Mouse (Mus musculus) forebrain, embryonic 10.5 days (tissue): ENCODE data around the gene 1110051M20Rik. TPM values are rescaled to one million over a fixed set of nuclear protein-coding genes. Genes with fewer than 3 reads are reported as not detected.

ENCODE experiments used
- DNase-seq: peaks from one replicate; pipeline ENCODE4 v3.0.0-alpha.2; 2017; ENCODE audit warnings: low spot score; ENCODE audit errors: extremely low spot score
- H3K27ac ChIP-seq: fragments of 300-500 bp; sonication (generic); 2 replicates; pipeline ENCODE4 v1.5.1; 2016; ENCODE audit warnings: mild to moderate bottlenecking
- H3K27me3 ChIP-seq: fragments of 300-500 bp; sonication (generic); 2 replicates; pipeline ENCODE4 v1.6.1; 2016; ENCODE audit warnings: mild to moderate bottlenecking; ENCODE audit not compliant: poor library complexity, severe bottlenecking
- H3K36me3 ChIP-seq: fragments of 300-500 bp; sonication (generic); replicated peaks from 2 replicates; pipeline ENCODE4 v1.6.1; 2016; ENCODE audit warnings: mild to moderate bottlenecking, moderate library complexity
- H3K4me1 ChIP-seq: fragments of 300-500 bp; sonication (generic); 2 replicates; pipeline ENCODE4 v1.6.1; 2016
- H3K4me3 ChIP-seq: fragments of 300-500 bp; sonication (generic); 2 replicates; pipeline ENCODE4 v1.5.1; 2016; ENCODE audit warnings: mild to moderate bottlenecking, moderate library complexity
- H3K9me3 ChIP-seq: fragments of 300-500 bp; sonication (generic); 2 replicates; pipeline ENCODE4 v1.6.1; 2016; ENCODE audit warnings: mild to moderate bottlenecking, moderate library complexity
- WGBS: fragments of 180-500 bp; shearing (Covaris S2); methylation state at CpG from one replicate; pipeline ENCODE4 v1.1.7; 2016; 5-methylcytosine and 5-hydroxymethylcytosine counted together
- polyA plus RNA-seq: library from polyadenylated mRNA; unstranded; fragments of >200 nt; fragmentation: Nextera tagmentation; extraction: Ambion mirVana; gene quantifications from 2 replicates; pipeline ENCODE4 v1.2.1, GENCODE M21; 2016

1110051M20Rik gene
- polyA plus RNA-seq, 1 experiment from 2014 or later = 100 TPM

DNA sequence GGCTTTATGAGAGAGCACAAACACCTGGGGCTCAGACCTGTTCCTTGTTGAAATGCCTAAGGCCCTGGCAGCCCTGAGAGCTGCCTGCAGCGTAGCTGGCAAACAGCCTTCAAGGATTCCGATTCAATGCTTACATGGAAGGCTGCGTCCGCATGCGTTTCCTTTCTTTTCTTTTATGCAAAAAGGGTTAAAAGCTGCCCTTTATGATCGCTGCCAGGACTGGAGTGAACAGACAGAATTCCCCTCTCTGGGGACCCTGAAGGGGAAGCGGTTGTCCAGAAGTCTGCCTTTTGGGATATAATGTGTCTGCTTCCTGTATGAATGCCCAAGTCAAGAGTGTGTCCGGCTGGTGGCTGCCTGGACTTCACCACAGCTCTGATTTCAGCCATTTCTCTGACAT lies 23.1 kb upstream of the 1110051M20Rik start:
- H3K27me3 ChIP-seq = no peaks in the 10 kb centered on the region
- H3K27ac ChIP-seq = peak overlapping the region; percentile 2
- WGBS = 82% methylated on average over 8 of the region's 8 CpGs
- no peak for DNase-seq
- no peak overlapping the region for H3K4me3 ChIP-seq
- peaks cover 84% of the 10 kb centered on the region for H3K36me3 ChIP-seq
- no peaks in the 10 kb centered on the region for H3K9me3 ChIP-seq
- H3K4me1 ChIP-seq = peaks cover 55% of the 10 kb centered on the region

DNA sequence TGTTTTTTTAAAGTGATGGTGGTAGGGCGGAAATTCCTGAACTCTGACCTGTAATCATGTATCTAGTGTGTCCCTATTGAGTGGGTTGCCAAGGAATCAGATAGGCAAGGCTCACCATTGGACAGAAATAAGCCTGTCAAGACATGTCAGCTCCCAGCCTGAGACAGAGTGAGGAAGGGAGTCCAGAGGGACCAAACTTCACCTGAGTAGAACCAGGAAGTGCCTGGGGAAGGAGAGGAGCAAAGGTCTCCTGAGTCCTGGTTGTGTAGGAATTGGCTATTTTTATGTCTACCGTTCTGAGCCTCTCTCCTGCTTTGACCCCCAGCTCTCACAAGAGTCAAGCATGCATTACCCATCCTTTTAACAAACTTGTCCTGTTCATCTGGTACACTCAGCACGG lies 21.4 kb upstream of the 1110051M20Rik start:
- no peaks in the 10 kb centered on the region for H3K27me3 ChIP-seq
- peaks cover 71% of the 10 kb centered on the region for H3K4me1 ChIP-seq
- no peak overlapping the region for H3K27ac ChIP-seq
- no peak for DNase-seq
- no peaks in the 10 kb centered on the region for H3K9me3 ChIP-seq
- no peak overlapping the region for H3K4me3 ChIP-seq
- peaks cover 67% of the 10 kb centered on the region for H3K36me3 ChIP-seq
- 90% methylated on average over 3 of the region's 3 CpGs for WGBS

DNA sequence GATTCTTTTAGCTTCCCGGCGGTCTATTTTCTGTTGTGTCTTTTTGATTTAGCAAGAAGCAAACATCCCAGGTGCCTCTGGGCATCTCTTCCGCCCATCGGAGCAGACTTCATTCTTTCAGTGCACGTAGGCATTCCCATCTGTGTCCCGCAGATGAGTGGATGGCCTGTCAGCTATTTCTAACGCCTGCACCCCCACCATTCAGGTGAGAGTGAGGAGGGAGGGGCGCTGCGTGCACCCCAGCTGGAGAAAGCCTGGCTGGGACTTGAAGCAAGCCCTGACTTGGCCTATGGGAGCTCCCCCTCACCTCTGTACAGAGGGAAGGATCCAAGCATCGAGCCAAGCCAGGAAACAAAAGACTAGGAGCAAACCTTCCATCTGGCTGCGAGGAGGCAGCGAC lies 18.2 kb upstream of the 1110051M20Rik start:
- H3K9me3 ChIP-seq = peaks cover 5% of the 10 kb centered on the region; the same call in 1 of the 2 replicates
- DNase-seq = no peak
- peaks cover 74% of the 10 kb centered on the region for H3K4me1 ChIP-seq
- no peaks in the 10 kb centered on the region for H3K27me3 ChIP-seq
- 13% methylated on average over 12 of the region's 12 CpGs for WGBS
- peak overlapping the region; percentile 40 for H3K4me3 ChIP-seq
- peaks cover 53% of the 10 kb centered on the region for H3K36me3 ChIP-seq
- peak overlapping the region; percentile 86 for H3K27ac ChIP-seq

DNA sequence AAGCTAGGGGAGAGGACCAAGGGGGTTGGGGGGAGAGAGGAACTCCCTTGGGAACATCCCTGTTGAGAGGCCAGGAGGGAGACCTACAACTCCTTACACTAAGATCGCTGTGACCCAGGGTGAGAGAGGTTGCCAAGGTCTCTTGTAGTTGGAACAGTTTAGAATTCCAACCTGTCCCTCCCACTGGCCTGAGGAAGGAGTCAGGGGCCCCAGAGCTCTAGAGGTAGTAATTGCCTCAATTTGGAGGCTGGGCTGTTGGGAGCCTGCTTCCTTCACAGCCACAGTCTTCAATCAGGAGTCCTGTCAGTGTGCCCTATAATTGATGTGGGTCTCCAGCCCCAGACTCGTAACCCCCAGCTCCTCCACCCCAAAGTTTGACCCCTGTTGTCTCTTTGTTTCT lies 17.7 kb upstream of the 1110051M20Rik start:
- Histone ChIP-seq H3K27ac (peak overlapping the region; percentile 86), H3K4me1 (peaks cover 72% of the 10 kb centered on the region), H3K36me3 (peaks cover 49% of the 10 kb centered on the region), H3K27me3 (no peaks in the 10 kb centered on the region), H3K9me3 (peaks cover 5% of the 10 kb centered on the region; the same call in 1 of the 2 replicates), H3K4me3 (peak overlapping the region; percentile 40)
- 6% methylated on average over 2 of the region's 2 CpGs for WGBS
- no peak for DNase-seq

DNA sequence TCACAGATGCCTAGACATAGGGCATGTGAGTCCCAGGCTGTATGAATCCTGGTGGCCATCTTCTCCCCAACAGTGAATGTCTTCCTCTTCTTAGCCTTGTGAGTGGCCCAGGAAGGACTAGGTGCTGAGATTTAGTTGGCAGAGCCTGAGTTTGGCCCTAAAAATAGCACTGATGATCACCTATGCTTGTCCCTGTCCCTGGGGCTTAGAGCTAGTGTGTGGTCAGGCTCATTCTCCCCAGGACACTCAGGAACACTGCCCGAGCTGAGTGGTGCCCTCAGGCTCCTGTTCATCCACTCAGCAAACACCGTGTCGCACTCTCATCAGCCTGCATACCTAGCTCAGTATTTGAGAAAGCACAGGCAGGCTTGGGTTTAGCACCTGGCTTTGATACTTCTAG lies 16.8 kb upstream of the 1110051M20Rik start:
- H3K27me3 ChIP-seq = no peaks in the 10 kb centered on the region
- DNase-seq = no peak
- peak overlapping the region; percentile 86 for H3K27ac ChIP-seq
- H3K36me3 ChIP-seq = peaks cover 40% of the 10 kb centered on the region
- peak overlapping the region; percentile 40; the same call in 1 of the 2 replicates for H3K4me3 ChIP-seq
- H3K4me1 ChIP-seq = peaks cover 72% of the 10 kb centered on the region
- peaks cover 5% of the 10 kb centered on the region; the same call in 1 of the 2 replicates for H3K9me3 ChIP-seq
- 62% methylated on average over 3 of the region's 3 CpGs for WGBS

DNA sequence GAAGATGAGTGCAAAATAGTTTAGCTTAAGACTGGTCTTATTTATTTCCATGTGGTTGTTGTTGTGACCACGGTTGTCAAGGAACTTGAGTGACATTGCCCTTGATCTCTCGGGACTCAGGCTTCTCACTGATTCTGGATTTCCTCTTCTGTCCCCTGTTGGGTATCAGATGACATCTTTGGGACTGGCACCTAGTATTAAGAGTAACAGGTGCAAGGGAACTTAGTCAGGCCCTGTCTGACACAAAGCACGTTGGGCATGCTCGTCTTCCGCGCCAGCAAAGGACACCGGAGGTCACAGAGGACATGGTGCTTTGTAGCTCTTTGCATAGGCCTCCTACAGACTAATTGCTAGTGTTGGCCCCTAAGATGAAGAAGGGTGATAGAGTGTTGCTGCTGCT lies 16.3 kb upstream of the 1110051M20Rik start:
- Histone ChIP-seq H3K27me3 (no peaks in the 10 kb centered on the region), H3K36me3 (peaks cover 34% of the 10 kb centered on the region), H3K9me3 (peaks cover 5% of the 10 kb centered on the region; the same call in 1 of the 2 replicates), H3K27ac (peak overlapping the region; percentile 86; the same call in 1 of the 2 replicates), H3K4me1 (peaks cover 73% of the 10 kb centered on the region), H3K4me3 (no peak overlapping the region; the same call in 1 of the 2 replicates)
- 82% methylated on average over 7 of the region's 7 CpGs for WGBS
- no peak for DNase-seq

DNA sequence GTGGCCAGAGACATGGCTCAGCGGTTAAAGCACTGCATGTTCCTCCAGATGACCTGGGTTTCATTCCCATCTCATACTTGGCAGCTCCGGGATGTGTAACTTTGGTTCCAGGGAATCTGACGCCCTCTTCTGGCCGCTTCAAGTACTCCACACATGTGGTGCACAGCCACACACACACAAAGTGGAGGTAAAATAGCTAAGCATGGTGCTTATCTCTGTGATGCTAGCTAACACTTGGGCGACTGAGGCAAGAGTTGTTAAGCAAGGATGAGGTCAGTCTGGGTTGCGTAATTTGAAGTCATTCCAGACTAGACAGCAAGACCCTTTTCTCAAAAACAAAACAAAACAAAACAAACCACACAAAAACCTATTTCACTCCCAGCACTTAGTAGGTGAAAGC lies 15.6 kb upstream of the 1110051M20Rik start:
- WGBS = 92% methylated on average over 6 of the region's 6 CpGs
- peak overlapping the region; percentile 85; the same call in 1 of the 2 replicates for H3K4me3 ChIP-seq
- H3K9me3 ChIP-seq = peaks cover 5% of the 10 kb centered on the region; the same call in 1 of the 2 replicates
- DNase-seq = no peak
- peaks cover 80% of the 10 kb centered on the region for H3K4me1 ChIP-seq
- peaks cover 5% of the 10 kb centered on the region; the same call in 1 of the 2 replicates for H3K27me3 ChIP-seq
- peak overlapping the region; percentile 97; the same call in 1 of the 2 replicates for H3K27ac ChIP-seq
- H3K36me3 ChIP-seq = peaks cover 30% of the 10 kb centered on the region

DNA sequence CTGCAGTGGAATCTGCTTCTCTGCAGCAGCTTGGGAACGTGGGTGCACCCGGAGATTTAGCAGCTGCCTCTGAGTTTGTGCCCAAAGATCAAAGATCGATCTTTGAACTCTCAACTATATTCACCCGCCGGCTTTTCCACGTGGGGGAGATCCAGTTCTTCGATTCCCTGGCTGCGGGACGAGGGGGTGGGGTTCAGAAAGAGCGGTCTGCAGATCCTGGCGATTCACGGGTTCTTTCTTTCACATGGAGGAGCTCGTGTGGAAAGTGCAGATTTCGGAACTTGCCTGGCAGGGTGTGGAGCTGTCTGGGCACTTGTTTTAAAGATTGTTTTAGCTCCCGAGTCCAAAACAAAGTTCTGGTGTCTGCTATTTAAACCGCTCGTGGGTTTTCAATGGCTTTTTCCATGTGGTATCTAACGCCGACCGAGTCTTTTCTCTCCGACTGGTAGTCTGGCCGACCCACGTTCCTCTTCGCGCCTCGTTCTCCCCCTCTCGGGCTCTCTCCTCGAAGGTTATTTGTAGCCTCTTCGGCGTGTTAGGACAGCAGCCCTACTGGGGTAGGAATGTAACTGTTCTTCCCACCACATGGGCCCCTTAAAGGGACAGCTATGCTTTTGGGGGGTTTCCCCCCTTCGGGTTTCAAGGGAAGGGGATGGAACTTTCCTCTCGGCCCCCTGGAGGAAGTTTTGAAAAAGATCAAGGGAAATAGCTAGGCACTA lies 14.3 kb upstream of the 1110051M20Rik start:
- H3K9me3 ChIP-seq = peaks cover 5% of the 10 kb centered on the region; the same call in 1 of the 2 replicates
- DNase-seq = peak; percentile 70
- WGBS = under 1% methylated on average over 32 of the region's 32 CpGs
- peak overlapping the region; percentile 97 for H3K27ac ChIP-seq
- H3K4me1 ChIP-seq = peaks cover 81% of the 10 kb centered on the region
- peaks cover 21% of the 10 kb centered on the region for H3K36me3 ChIP-seq
- peaks cover 15% of the 10 kb centered on the region for H3K27me3 ChIP-seq
- peak overlapping the region; percentile 85 for H3K4me3 ChIP-seq

DNA sequence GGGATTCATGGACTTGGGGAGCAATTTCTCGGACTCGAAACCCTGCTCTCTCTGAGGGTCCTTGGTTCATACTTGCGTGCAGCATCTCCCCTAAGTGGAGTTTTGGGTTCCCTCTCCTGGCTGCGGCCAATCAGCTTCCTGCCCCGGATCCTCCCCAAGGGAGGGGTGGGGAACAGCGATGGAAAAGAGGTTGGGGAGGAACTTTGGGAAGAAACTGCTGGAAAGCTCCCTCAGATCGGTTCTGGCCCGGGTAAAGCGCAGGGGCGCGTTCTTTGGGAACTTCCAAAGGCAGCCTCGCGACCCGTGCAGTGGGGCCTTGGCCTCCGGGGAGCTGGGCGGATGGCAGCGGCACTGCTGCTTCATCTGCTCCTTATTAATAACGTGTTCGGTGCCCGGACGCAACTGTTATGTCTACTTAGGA lies 13.8 kb upstream of the 1110051M20Rik start:
- 0% methylated on average over 21 of the region's 21 CpGs for WGBS
- peaks cover 79% of the 10 kb centered on the region for H3K4me1 ChIP-seq
- peak; percentile 76 for DNase-seq

DNA sequence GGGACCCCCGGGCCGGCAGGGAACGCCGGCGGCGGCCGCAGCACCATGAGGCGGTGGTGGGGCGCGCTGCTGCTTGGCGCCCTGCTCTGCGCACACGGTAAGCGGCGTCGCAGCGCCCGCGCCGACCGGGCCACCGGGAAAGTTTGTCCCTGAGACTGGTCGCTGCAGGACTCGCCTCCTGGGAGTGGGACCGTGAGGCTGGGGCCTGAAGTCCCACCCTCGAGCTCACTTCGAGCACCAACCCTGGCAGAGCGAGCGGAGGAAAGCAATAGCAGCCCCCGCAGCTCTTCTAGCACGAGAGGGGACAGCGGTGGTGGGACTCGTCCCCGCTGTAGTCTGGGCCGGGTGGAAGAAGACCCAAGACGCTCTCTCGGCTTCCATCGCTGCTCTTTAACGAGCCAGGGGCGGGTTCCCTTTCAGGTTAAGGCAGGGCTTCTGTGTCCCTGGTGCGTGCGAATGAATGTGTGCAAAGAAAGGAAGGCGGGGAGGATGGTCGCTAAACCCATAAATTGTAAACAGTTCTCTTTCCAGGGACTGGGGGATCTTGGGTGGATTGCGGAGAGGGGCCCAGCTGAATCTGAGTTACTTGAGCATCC lies 13.2 kb upstream of the 1110051M20Rik start:
- peaks cover 16% of the 10 kb centered on the region for H3K27me3 ChIP-seq
- peak overlapping the region; percentile 97 for H3K27ac ChIP-seq
- H3K4me1 ChIP-seq = peaks cover 75% of the 10 kb centered on the region
- H3K4me3 ChIP-seq = peak overlapping the region; percentile 85
- 0% methylated on average over 44 of the region's 45 CpGs for WGBS
- peak; percentile 72 for DNase-seq
- peaks cover 13% of the 10 kb centered on the region for H3K36me3 ChIP-seq
- H3K9me3 ChIP-seq = peaks cover 5% of the 10 kb centered on the region; the same call in 1 of the 2 replicates

More for the DNA sequence above, 13.8 kb upstream of the 1110051M20Rik start:
- H3K27me3 ChIP-seq = peaks cover 16% of the 10 kb centered on the region
- peaks cover 17% of the 10 kb centered on the region for H3K36me3 ChIP-seq
- H3K27ac ChIP-seq = peak overlapping the region; percentile 97
- H3K9me3 ChIP-seq = peaks cover 5% of the 10 kb centered on the region; the same call in 1 of the 2 replicates
- peak overlapping the region; percentile 85 for H3K4me3 ChIP-seq

DNA sequence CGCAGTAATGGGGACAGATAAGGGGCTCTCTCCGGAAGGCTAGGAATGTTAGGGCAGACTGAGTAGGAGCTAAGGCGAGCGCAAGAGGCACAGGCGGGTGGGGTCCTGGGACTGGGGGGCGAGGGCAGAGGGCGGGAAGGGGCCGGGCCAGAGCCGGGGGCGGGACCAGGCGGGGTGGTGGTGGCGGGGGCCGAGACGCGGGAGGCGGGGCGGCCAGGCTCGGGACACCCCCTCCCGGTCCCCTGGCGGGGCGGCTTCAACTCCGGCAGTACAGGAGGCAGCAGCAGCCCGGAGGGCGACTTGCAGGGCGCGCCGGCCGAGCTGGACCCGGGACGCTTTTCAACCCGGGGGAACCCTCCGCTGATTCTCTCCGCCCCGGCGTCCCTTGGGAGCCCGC lies 12.8 kb upstream of the 1110051M20Rik start, which contains the start of gene Lrp4:
TSS of gene Lrp4 (plus strand) at position 253 of the 397 bp plus-strand sequence.
- H3K4me3 ChIP-seq = peak within 1 kb of the TSS; percentile 85
- peak; percentile 71 for DNase-seq
- peaks cover 75% of the 10 kb centered on the region for H3K4me1 ChIP-seq
- H3K27ac ChIP-seq = peak within 1 kb of the TSS; percentile 97
- WGBS = 0% methylated on average over 32 of the region's 36 CpGs
- peaks cover 12% of the 10 kb centered on the region for H3K36me3 ChIP-seq
- peaks cover 5% of the 10 kb centered on the region; the same call in 1 of the 2 replicates for H3K9me3 ChIP-seq
- H3K27me3 ChIP-seq = peaks cover 16% of the 10 kb centered on the region

DNA sequence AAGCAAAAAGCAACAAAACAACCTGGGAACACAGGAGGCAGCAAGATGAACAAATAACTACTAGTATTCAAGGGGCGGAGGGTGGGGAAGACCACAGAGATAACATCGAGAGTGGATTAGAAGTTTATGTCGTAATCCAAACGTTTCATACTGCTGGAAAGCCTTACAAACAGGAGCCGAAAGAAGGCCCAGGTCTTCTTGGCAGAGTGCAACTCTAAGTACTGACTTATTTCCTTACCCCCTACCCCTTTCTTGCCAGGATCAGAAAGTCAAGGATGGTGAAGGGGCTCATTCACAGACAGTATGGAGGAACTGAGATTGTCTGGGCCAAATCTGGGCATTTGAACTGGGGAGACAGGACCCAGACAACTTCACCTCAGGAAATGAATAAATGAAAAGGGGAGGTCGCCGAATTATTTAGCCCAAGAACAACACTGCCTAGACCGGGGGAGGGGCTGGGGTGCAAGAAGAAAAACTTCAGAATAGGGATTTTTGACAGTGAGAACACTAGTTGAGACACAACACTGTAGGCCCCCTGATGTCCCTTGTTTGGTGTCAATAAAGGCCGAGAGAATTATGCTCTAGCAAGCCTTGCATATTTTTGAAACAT lies 12.1 kb upstream of the 1110051M20Rik start:
- H3K27me3 ChIP-seq = peaks cover 16% of the 10 kb centered on the region
- H3K4me3 ChIP-seq = peak overlapping the region; percentile 85
- H3K27ac ChIP-seq = peak overlapping the region; percentile 97
- WGBS = 50% methylated on average over 9 of the region's 9 CpGs
- no peak for DNase-seq
- peaks cover 5% of the 10 kb centered on the region; the same call in 1 of the 2 replicates for H3K9me3 ChIP-seq
- H3K36me3 ChIP-seq = peaks cover 12% of the 10 kb centered on the region
- H3K4me1 ChIP-seq = peaks cover 70% of the 10 kb centered on the region
